Mouse (Mus musculus) limb, embryonic 12.5 days (tissue): ENCODE data around the gene Fopnl. TPM values are rescaled to one million over a fixed set of nuclear protein-coding genes. Genes with fewer than 3 reads are reported as not detected.

ENCODE experiments used
- ATAC-seq: fragments of 200-750 bp; cut with Nextera tagmentation; 2 replicates; pipeline ENCODE4 v1.8.0; 2017; ENCODE audit warnings: low read depth, moderate TSS enrichment; ENCODE audit not compliant: insufficient number of reproducible peaks, insufficient read depth, low FRiP score, low TSS enrichment
- H3K27ac ChIP-seq: fragments of 300-500 bp; sonication (generic); 2 replicates; pipeline ENCODE4 v1.5.1; 2016; ENCODE audit warnings: mild to moderate bottlenecking, moderate library complexity
- H3K27me3 ChIP-seq: fragments of 300-500 bp; sonication (generic); 2 replicates; pipeline ENCODE4 v1.6.1; 2016; ENCODE audit warnings: mild to moderate bottlenecking, moderate library complexity
- H3K36me3 ChIP-seq: fragments of 300-500 bp; sonication (generic); 2 replicates; pipeline ENCODE4 v1.6.1; 2016; ENCODE audit warnings: mild to moderate bottlenecking, moderate library complexity
- H3K4me1 ChIP-seq: fragments of 300-500 bp; sonication (generic); replicated peaks from 2 replicates; pipeline ENCODE4 v1.6.1; 2016
- H3K4me2 ChIP-seq: fragments of 300-500 bp; sonication (generic); 2 replicates; pipeline ENCODE4 v1.6.1; 2016; ENCODE audit warnings: mild to moderate bottlenecking, moderate library complexity
- H3K4me3 ChIP-seq: fragments of 300-500 bp; sonication (generic); replicated peaks from 2 replicates; pipeline ENCODE4 v1.5.1; 2016; ENCODE audit warnings: mild to moderate bottlenecking
- H3K9ac ChIP-seq: fragments of 300-500 bp; sonication (generic); replicated peaks from 2 replicates; pipeline ENCODE4 v1.6.1; 2016; ENCODE audit warnings: mild to moderate bottlenecking, moderate library complexity
- H3K9me3 ChIP-seq: fragments of 300-500 bp; sonication (generic); 2 replicates; pipeline ENCODE4 v1.6.1; 2016; ENCODE audit warnings: mild to moderate bottlenecking, moderate library complexity
- WGBS: fragments of 180-500 bp; shearing (Covaris S2); methylation state at CpG from one replicate; pipeline ENCODE4 v1.1.7; 2016; 5-methylcytosine and 5-hydroxymethylcytosine counted together
- polyA plus RNA-seq: library from polyadenylated mRNA; unstranded; fragments of >200 nt; fragmentation: Nextera tagmentation; extraction: Ambion mirVana; gene quantifications from 2 replicates; pipeline ENCODE4 v1.2.1, GENCODE M21; 2016

Gene Fopnl
- polyA plus RNA-seq, 1 experiment from 2014 or later = 171 TPM

GRCm38 (mm10) chr16:14272374-14272965 lies 44.7 kb downstream of the Fopnl start:
- Histone ChIP-seq H3K9ac (no peak overlapping the region), H3K4me1 (no peaks in the 10 kb centered on the region), H3K27ac (no peak overlapping the region), H3K4me2 (no peak overlapping the region), H3K36me3 (no peaks in the 10 kb centered on the region), H3K4me3 (no peak overlapping the region), H3K9me3 (no peaks in the 10 kb centered on the region), H3K27me3 (no peaks in the 10 kb centered on the region)
- WGBS = 54% methylated on average over 4 of the region's 4 CpGs
- ATAC-seq = no peak

GRCm38 (mm10) chr16:14265203-14265920 lies 51.8 kb downstream of the Fopnl start:
- no peak for ATAC-seq
- H3K4me2 ChIP-seq = no peak overlapping the region
- no peak overlapping the region for H3K27ac ChIP-seq
- no peak overlapping the region for H3K4me3 ChIP-seq
- WGBS = 31% methylated on average over 4 of the region's 4 CpGs
- no peaks in the 10 kb centered on the region for H3K27me3 ChIP-seq
- H3K9ac ChIP-seq = no peak overlapping the region
- H3K4me1 ChIP-seq = no peaks in the 10 kb centered on the region
- no peaks in the 10 kb centered on the region for H3K9me3 ChIP-seq
- no peaks in the 10 kb centered on the region for H3K36me3 ChIP-seq

GRCm38 (mm10) chr16:14264504-14264903 lies 52.7 kb downstream of the Fopnl start:
- H3K27me3 ChIP-seq = no peaks in the 10 kb centered on the region
- no peaks in the 10 kb centered on the region for H3K9me3 ChIP-seq
- WGBS = 75% methylated on average over 2 of the region's 2 CpGs
- no peak for ATAC-seq
- H3K4me2 ChIP-seq = no peak overlapping the region
- H3K36me3 ChIP-seq = no peaks in the 10 kb centered on the region
- H3K9ac ChIP-seq = no peak overlapping the region
- no peak overlapping the region for H3K4me3 ChIP-seq
- H3K4me1 ChIP-seq = no peaks in the 10 kb centered on the region
- H3K27ac ChIP-seq = no peak overlapping the region

- Histone ChIP-seq H3K4me2 (no peak overlapping the region), H3K9ac (no peak overlapping the region), H3K4me1 (no peaks in the 10 kb centered on the region), H3K36me3 (no peaks in the 10 kb centered on the region), H3K4me3 (no peak overlapping the region), H3K27ac (no peak overlapping the region), H3K9me3 (no peaks in the 10 kb centered on the region), H3K27me3 (no peaks in the 10 kb centered on the region)
- no peak for ATAC-seq
- 75% methylated on average over 6 of the region's 6 CpGs for whole genome bisulfite sequencing
These were observed 54.0 kb downstream of the Fopnl start for GRCm38 (mm10) chr16:14263241-14263640.

GRCm38 (mm10) chr16:14262410-14262809 lies 54.8 kb downstream of the Fopnl start:
- 94% methylated on average over 1 of the region's 1 CpGs for WGBS
- H3K9me3 ChIP-seq = no peaks in the 10 kb centered on the region

GRCm38 (mm10) chr16:14258856-14259255 lies 58.3 kb downstream of the Fopnl start:
- 12% methylated on average over 2 of the region's 2 CpGs for WGBS
- Histone ChIP-seq H3K27ac (no peak overlapping the region), H3K4me2 (no peak overlapping the region)

More at GRCm38 (mm10) chr16:14262410-14262809, 54.8 kb downstream of the Fopnl start:
- no peaks in the 10 kb centered on the region for H3K27me3 ChIP-seq
- H3K36me3 ChIP-seq = no peaks in the 10 kb centered on the region
- no peak overlapping the region for H3K4me3 ChIP-seq
- ATAC-seq = no peak
- no peaks in the 10 kb centered on the region for H3K4me1 ChIP-seq
- H3K9ac ChIP-seq = no peak overlapping the region
- no peak overlapping the region for H3K27ac ChIP-seq
- H3K4me2 ChIP-seq = no peak overlapping the region

GRCm38 (mm10) chr16:14253586-14253985 lies 63.6 kb downstream of the Fopnl start:
- no peak for ATAC-seq
- WGBS = 86% methylated on average over 3 of the region's 3 CpGs
- Histone ChIP-seq H3K4me3 (no peak overlapping the region), H3K27ac (no peak overlapping the region), H3K9ac (no peak overlapping the region), H3K4me2 (no peak overlapping the region), H3K4me1 (no peaks in the 10 kb centered on the region), H3K9me3 (no peaks in the 10 kb centered on the region), H3K36me3 (no peaks in the 10 kb centered on the region), H3K27me3 (no peaks in the 10 kb centered on the region)

More at GRCm38 (mm10) chr16:14258856-14259255, 58.3 kb downstream of the Fopnl start:
- Histone ChIP-seq H3K9ac (no peak overlapping the region), H3K36me3 (no peaks in the 10 kb centered on the region), H3K4me1 (no peaks in the 10 kb centered on the region), H3K9me3 (no peaks in the 10 kb centered on the region), H3K27me3 (no peaks in the 10 kb centered on the region), H3K4me3 (no peak overlapping the region)
- ATAC-seq = no peak

GRCm38 (mm10) chr16:14252877-14253276 lies 64.3 kb downstream of the Fopnl start:
- Histone ChIP-seq H3K27ac (no peak overlapping the region), H3K4me3 (no peak overlapping the region)

GRCm38 (mm10) chr16:14249913-14250312 lies 67.3 kb downstream of the Fopnl start:
- WGBS = 71% methylated on average over 1 of the region's 1 CpGs
- H3K36me3 ChIP-seq = no peaks in the 10 kb centered on the region
- H3K4me3 ChIP-seq = no peak overlapping the region
- no peak overlapping the region for H3K4me2 ChIP-seq
- no peak overlapping the region for H3K9ac ChIP-seq
- H3K27me3 ChIP-seq = no peaks in the 10 kb centered on the region
- H3K27ac ChIP-seq = no peak overlapping the region
- H3K4me1 ChIP-seq = no peaks in the 10 kb centered on the region
- no peak for ATAC-seq
- H3K9me3 ChIP-seq = no peaks in the 10 kb centered on the region

More at GRCm38 (mm10) chr16:14252877-14253276, 64.3 kb downstream of the Fopnl start:
- ATAC-seq = no peak
- Histone ChIP-seq H3K4me2 (no peak overlapping the region), H3K9me3 (no peaks in the 10 kb centered on the region), H3K36me3 (no peaks in the 10 kb centered on the region), H3K27me3 (no peaks in the 10 kb centered on the region), H3K9ac (no peak overlapping the region), H3K4me1 (no peaks in the 10 kb centered on the region)
- 82% methylated on average over 4 of the region's 4 CpGs for WGBS

Other genes starting within 250 kb of the Fopnl start
- 147 and 150 TPM in 2 replicates for gene Nde1, start 154.1 kb downstream of the Fopnl start, polyA plus RNA-seq
- gene Marf1, start 154.1 kb downstream of the Fopnl start, polyA plus RNA-seq = 15.3 and 20.5 TPM in 2 replicates
- 0.20 and 0.22 TPM in 2 replicates for gene Myh11, start 26.0 kb downstream of the Fopnl start, polyA plus RNA-seq
- 9.6 and 12.3 TPM in 2 replicates for gene Abcc1, start 44.2 kb upstream of the Fopnl start, polyA plus RNA-seq
- gene A630010A05Rik, start 244.9 kb upstream of the Fopnl start, polyA plus RNA-seq = not detected in 2 replicates